Mouse (Mus musculus) midbrain, embryonic 16.5 days (tissue): ENCODE data around the gene Cntnap2. TPM values are rescaled to one million over a fixed set of nuclear protein-coding genes. Genes with fewer than 3 reads are reported as not detected.

Source experiments
- ATAC-seq: fragments of 200-750 bp; cut with Nextera tagmentation; 2 replicates; pipeline ENCODE4 v1.8.0; 2017; ENCODE audit warnings: moderate TSS enrichment
- H3K27ac ChIP-seq: fragments of 300-500 bp; sonication (generic); 2 replicates; pipeline ENCODE4 v1.5.1; 2014; ENCODE audit warnings: mild to moderate bottlenecking, low read length, mixed read lengths
- H3K27me3 ChIP-seq: fragments of 300-500 bp; sonication (generic); 2 replicates; pipeline ENCODE4 v1.6.1; 2014; ENCODE audit warnings: low read depth, low read length, mixed read lengths; ENCODE audit not compliant: control insufficient read depth, insufficient read depth
- H3K36me3 ChIP-seq: fragments of 300-500 bp; sonication (generic); 2 replicates; pipeline ENCODE4 v1.6.1; 2014; ENCODE audit warnings: mild to moderate bottlenecking, low read length, moderate library complexity, mixed read lengths; ENCODE audit not compliant: control insufficient read depth, insufficient read depth
- H3K4me1 ChIP-seq: fragments of 300-500 bp; sonication (generic); 2 replicates; pipeline ENCODE4 v1.6.1; 2014; ENCODE audit warnings: mild to moderate bottlenecking, low read length, mixed read lengths; ENCODE audit not compliant: control insufficient read depth, insufficient read depth
- H3K4me2 ChIP-seq: fragments of 300-500 bp; sonication (generic); 2 replicates; pipeline ENCODE4 v1.6.1; 2014; ENCODE audit warnings: mild to moderate bottlenecking, low read length, mixed read lengths
- H3K4me3 ChIP-seq: fragments of 300-500 bp; sonication (generic); 2 replicates; pipeline ENCODE4 v1.5.1; 2014; ENCODE audit warnings: low read depth, mild to moderate bottlenecking, low read length, moderate library complexity, mixed read lengths
- H3K9ac ChIP-seq: fragments of 300-500 bp; sonication (generic); 2 replicates; pipeline ENCODE4 v1.6.1; 2014; ENCODE audit warnings: low read depth, low read length, mixed read lengths
- H3K9me3 ChIP-seq: fragments of 300-500 bp; sonication (generic); replicated peaks from 2 replicates; pipeline ENCODE4 v1.6.1; 2014; ENCODE audit warnings: mild to moderate bottlenecking, low read length, mixed read lengths; ENCODE audit not compliant: control insufficient read depth, poor library complexity, severe bottlenecking
- WGBS: fragments of 180-500 bp; shearing (Covaris S2); extraction: QIAGEN DNeasy Blood & Tissue Kit; methylation state at CpG from one replicate; pipeline ENCODE4 v1.1.7; 2014; 5-methylcytosine and 5-hydroxymethylcytosine counted together
- polyA plus RNA-seq: library from polyadenylated mRNA; unstranded; fragments of >200 nt; fragmentation: Nextera tagmentation; extraction: Ambion mirVana; gene quantifications from 2 replicates; pipeline ENCODE4 v1.2.1, GENCODE M21; 2015

Cntnap2 gene
- 63.5 and 66.4 TPM in 2 replicates for polyA plus RNA-seq

DNA sequence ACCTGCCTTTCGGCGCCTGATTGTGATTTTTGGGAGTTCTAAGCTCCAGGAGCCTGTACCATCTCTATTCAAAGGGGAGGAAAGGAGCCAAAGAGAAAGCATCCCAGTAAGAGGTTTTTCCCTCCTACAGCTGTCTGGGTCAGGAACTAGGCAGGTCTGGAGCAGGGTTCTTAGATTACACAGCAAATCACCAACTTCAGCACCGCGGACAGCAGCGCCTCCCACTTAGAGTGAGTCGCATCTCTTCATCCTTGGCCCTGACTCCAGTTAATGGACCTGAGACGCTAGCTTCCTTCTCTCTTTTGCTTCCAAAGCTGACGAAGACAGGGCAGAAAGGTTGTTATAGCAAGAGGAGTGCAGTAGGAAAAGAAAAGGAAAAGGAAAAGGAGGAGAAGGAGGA, at the start of gene Cntnap2:
Gene Cntnap2 (plus strand): TSS at position 267 of the 400 bp plus-strand sequence.
- WGBS: 6% methylated on average over 8 of the region's 8 CpGs
- peak within 1 kb of the TSS; percentile 64 for H3K4me3 ChIP-seq
- peak; percentile 77 for ATAC-seq

DNA sequence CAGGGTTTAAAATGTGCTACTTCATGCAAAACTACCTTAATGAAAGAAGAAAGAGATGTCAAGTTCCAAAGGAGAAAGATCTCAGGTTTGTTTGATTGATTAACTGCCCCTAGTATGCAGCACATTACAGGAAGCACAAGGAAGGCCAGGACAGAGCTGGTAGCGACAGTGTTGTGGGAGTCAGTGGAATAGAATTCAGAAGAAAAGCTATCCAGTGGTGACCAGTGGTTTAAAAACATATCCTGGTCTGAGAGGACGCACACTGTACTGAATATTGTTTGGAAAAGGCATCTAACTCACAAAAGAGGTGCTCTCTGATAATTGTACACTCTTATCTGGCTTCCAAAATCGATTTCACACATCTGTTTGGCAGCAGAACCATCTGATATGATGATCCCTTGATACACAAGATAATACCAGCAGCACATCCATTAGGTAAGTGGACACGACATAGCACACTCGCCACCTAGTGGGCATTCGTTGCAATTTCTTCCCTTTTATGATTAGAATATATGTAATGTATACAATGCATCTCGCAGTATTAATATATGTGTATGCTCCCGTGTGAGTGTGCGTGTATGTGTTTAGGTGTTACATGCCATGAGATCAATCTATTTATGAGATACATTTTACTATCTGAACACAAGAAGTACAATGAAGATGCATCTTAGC, 33.0 kb upstream of the Cntnap2 start:
- 25% methylated on average over 9 of the region's 9 CpGs for WGBS
- peak; percentile 91 for ATAC-seq
- no peaks in the 10 kb centered on the region for H3K9me3 ChIP-seq
- H3K4me1 ChIP-seq: no peaks in the 10 kb centered on the region
- H3K27me3 ChIP-seq: no peaks in the 10 kb centered on the region; the same call in 1 of the 2 replicates
- H3K9ac ChIP-seq: no peak overlapping the region
- no peak overlapping the region for H3K27ac ChIP-seq
- H3K4me3 ChIP-seq: no peak overlapping the region
- no peaks in the 10 kb centered on the region for H3K36me3 ChIP-seq
- no peak overlapping the region for H3K4me2 ChIP-seq

More for the DNA sequence above, at the start of gene Cntnap2:
- Histone ChIP-seq H3K27me3 (no peaks in the 10 kb centered on the region), H3K4me2 (peak within 1 kb of the TSS; percentile 64), H3K9me3 (no peaks in the 10 kb centered on the region), H3K27ac (peak within 1 kb of the TSS; percentile 93), H3K4me1 (peaks cover 6% of the 10 kb centered on the region), H3K9ac (peak within 1 kb of the TSS; percentile 82), H3K36me3 (no peaks in the 10 kb centered on the region)

DNA sequence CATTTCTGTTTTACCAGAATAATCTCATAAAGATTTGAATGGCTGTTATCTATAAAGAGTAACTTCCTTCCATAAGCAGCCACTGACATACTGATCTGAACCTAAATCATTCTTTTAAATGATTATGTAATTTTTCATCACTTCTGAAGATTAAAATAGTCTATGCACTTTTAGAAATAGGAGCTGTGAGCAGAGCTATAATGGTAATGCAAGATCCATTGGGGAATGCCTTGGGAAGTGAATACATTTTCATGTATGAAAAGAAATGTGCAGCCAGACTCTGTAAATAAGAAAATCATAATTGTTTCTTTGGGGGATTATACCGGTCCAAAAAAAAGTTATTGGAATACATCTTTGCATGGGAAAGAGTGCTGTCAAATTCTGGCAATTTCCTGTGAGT, 19.7 kb upstream of the Cntnap2 start:
- no peaks in the 10 kb centered on the region for H3K27me3 ChIP-seq
- H3K27ac ChIP-seq: no peak overlapping the region
- no peak overlapping the region for H3K9ac ChIP-seq
- H3K36me3 ChIP-seq: no peaks in the 10 kb centered on the region
- no peaks in the 10 kb centered on the region for H3K9me3 ChIP-seq
- H3K4me3 ChIP-seq: no peak overlapping the region
- no peak for ATAC-seq
- no peak overlapping the region for H3K4me2 ChIP-seq
- H3K4me1 ChIP-seq: no peaks in the 10 kb centered on the region
- 51% methylated on average over 1 of the region's 1 CpGs for WGBS

DNA sequence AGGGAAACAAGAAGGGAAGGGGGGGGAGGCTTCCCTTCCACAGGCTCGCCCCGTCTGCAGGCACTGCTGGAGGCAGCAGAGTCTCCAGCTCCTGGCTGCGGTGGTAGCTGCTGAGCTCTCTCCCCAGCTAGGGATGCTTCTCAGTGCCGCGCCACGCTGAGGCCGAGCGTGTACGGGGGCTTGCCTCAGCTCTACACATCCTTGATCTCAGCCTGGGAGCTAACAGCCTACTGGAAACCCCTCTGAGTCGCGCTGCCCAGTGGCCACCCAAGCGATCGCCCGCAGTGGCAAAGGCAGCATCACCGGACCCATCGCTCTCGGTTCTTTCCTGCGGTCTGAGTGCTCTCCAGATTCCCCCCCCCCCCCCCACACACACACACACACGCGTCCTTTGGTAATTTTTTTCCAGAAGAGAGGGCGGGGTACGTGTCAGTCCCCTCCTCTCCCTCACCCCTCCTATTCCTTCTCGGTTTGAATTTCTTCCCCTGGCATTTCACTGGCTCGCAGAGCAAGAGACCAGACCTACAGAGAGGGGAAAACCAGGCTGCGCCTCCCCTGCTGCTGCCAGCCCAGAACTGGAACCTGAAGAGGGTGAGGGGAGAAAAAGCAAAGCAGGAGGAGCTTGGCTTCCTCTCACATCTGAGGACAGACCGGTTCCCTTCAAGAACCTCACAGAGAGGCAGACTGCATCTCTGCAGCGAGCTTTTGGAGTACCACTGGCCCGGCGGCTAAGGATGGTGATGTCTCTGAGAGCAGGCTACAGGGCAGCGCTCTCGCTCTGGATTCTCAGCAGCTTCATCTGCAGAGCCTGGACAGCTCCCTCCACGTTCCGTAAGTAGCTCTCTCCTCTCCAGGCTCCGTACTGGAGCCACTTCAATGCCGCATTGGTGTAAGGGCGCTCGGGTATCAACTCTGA, 657 bp downstream of the Cntnap2 start:
- peak; percentile 94 for ATAC-seq
- Histone ChIP-seq H3K9me3 (no peaks in the 10 kb centered on the region), H3K4me2 (peak overlapping the region; percentile 64), H3K4me1 (peaks cover 6% of the 10 kb centered on the region), H3K27me3 (no peaks in the 10 kb centered on the region), H3K4me3 (peak overlapping the region; percentile 64), H3K36me3 (no peaks in the 10 kb centered on the region), H3K27ac (peak overlapping the region; percentile 93), H3K9ac (peak overlapping the region; percentile 82)
- WGBS: under 1% methylated on average over 36 of the region's 37 CpGs

DNA sequence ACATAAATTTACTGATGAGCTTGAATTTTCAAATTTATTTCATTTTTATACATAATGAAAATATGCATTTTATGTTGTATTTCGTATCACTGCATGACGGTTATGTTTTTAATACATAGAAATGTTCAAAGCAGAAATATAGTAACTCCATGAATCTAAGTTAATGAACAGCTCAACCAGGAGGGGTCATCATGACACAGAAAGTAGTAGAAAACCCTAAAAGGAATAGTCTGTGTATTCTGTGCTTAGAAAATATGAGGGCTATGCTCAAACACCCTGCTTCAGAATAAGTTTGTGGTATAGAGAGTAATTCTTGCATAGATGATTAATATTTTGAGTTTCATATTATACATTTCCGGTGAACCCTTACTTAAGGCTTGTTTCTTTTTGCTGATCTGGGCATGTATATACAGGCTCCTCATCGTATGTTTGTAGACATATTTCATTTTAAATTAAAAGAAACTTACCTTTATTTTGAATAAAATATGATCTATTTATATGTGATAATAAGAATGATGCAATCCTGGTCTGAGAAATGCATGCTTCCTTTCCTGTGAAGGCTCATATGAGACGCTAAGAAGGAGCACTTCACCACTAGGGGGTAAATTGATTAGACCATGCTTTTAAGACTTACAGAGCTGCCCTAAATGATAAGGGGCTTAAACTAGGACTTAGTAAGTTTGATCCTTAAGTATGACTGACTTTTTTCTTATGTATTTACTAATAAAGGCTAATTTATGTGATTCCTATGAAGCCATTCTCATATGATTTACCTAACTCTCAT, 3.2 kb downstream of the Cntnap2 start:
- H3K4me2 ChIP-seq: peak overlapping the region; percentile 45
- no peak overlapping the region for H3K9ac ChIP-seq
- ATAC-seq: no peak
- H3K27ac ChIP-seq: no peak overlapping the region
- H3K27me3 ChIP-seq: no peaks in the 10 kb centered on the region
- no peaks in the 10 kb centered on the region for H3K36me3 ChIP-seq
- H3K4me3 ChIP-seq: peak overlapping the region; percentile 24
- 60% methylated on average over 5 of the region's 5 CpGs for WGBS
- no peaks in the 10 kb centered on the region for H3K9me3 ChIP-seq
- H3K4me1 ChIP-seq: peaks cover 8% of the 10 kb centered on the region

DNA sequence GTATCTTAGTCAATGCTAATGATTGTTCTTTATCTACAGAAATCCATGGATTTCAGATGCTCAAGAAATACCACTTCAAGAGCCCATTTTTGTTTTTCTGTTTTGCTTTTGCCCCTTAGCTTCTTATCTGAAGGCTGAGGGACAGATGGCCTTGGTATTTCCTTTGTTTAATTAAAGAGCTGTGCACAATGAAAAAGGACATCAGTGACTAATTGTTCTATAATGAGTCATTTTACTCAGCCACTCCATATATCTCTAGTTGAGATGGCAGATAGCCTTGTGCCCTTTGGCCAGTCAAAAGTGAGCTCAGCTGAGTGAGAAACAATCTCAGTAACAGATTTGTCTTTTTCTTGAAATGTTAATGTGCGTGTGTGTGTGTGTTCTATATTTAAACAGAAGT, 29.1 kb downstream of the Cntnap2 start:
- no peak overlapping the region for H3K9ac ChIP-seq
- H3K4me3 ChIP-seq: no peak overlapping the region
- H3K9me3 ChIP-seq: no peaks in the 10 kb centered on the region
- no peaks in the 10 kb centered on the region for H3K4me1 ChIP-seq
- ATAC-seq: no peak
- no peak overlapping the region for H3K4me2 ChIP-seq
- no peaks in the 10 kb centered on the region for H3K36me3 ChIP-seq
- H3K27me3 ChIP-seq: no peaks in the 10 kb centered on the region
- H3K27ac ChIP-seq: no peak overlapping the region
- WGBS: 89% methylated on average over 1 of the region's 1 CpGs

GRCm38 (mm10) chr6:45113613-45114012, 54.5 kb downstream of the Cntnap2 start:
- H3K4me3 ChIP-seq: no peak overlapping the region
- H3K36me3 ChIP-seq: no peaks in the 10 kb centered on the region
- no peak for ATAC-seq
- H3K4me1 ChIP-seq: no peaks in the 10 kb centered on the region
- no peaks in the 10 kb centered on the region for H3K9me3 ChIP-seq
- H3K27me3 ChIP-seq: no peaks in the 10 kb centered on the region
- no peak overlapping the region for H3K9ac ChIP-seq
- no peak overlapping the region for H3K4me2 ChIP-seq
- H3K27ac ChIP-seq: no peak overlapping the region

DNA sequence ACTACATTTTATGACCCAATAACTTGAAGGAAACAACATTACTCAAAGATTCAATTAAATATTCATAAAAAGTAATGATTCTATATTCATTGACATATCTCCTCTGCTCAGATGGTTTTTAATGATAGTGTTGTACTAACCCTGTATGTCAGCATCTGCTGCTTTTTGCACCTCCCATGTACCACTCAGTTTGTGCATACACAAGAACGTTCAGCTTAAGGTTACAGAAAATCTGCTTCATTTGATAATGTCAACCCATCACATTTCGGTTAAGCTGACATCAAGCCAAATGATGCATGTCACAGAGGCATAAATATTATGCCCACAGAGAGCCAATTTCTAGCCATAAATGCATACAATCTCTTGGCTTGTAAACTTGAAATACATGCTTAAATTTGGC, 85.7 kb downstream of the Cntnap2 start:
- WGBS: 59% methylated on average over 2 of the region's 2 CpGs
- ATAC-seq: no peak
- H3K27me3 ChIP-seq: no peaks in the 10 kb centered on the region
- no peak overlapping the region for H3K4me3 ChIP-seq
- H3K9ac ChIP-seq: no peak overlapping the region
- H3K27ac ChIP-seq: no peak overlapping the region
- H3K9me3 ChIP-seq: no peaks in the 10 kb centered on the region
- H3K4me1 ChIP-seq: no peaks in the 10 kb centered on the region
- H3K36me3 ChIP-seq: no peaks in the 10 kb centered on the region
- H3K4me2 ChIP-seq: no peak overlapping the region
